Mouse (Mus musculus): ENCODE results near the gene Slc22a20. TPM values are rescaled to one million over a fixed set of nuclear protein-coding genes. Genes with fewer than 3 reads are reported as not detected.

Gene Slc22a20
- total RNA-seq, 1 experiment from 2014 or later, result not detected

GRCm38 (mm10) chr19:5923990-5924712 is 61.8 kb downstream of the Slc22a20 start:
- DNase-seq, result peak; percentile 92

- no peak for DNase-seq
Measured at GRCm38 (mm10) chr19:5922963-5923362, 63.0 kb downstream of the Slc22a20 start.

- no peak for DNase-seq
Measured at GRCm38 (mm10) chr19:5922119-5922942, 63.6 kb downstream of the Slc22a20 start.

- DNase-seq, result no peak
Measured at GRCm38 (mm10) chr19:5921715-5922114, 64.2 kb downstream of the Slc22a20 start.

Other genes with a start within 250 kb of the Slc22a20 start
- 275 and 334 TPM in 2 replicates for gene Ltbp3, start 245.2 kb downstream of the Slc22a20 start, total RNA-seq (2021)
- 104 and 120 TPM in 2 replicates for gene Scyl1, start 214.7 kb downstream of the Slc22a20 start, total RNA-seq (2021)
- gene Frmd8, start 110.9 kb downstream of the Slc22a20 start, total RNA-seq (2021), result 40.4 and 63.3 TPM in 2 replicates
- gene Slc25a45, start 108.3 kb downstream of the Slc22a20 start, total RNA-seq (2021), result 39.1 and 39.7 TPM in 2 replicates
- 1.3 and 2.0 TPM in 2 replicates for gene Tigd3, start 92.0 kb downstream of the Slc22a20 start, total RNA-seq (2021)
- gene Dpf2, start 73.1 kb downstream of the Slc22a20 start, total RNA-seq (2021), result 88.9 and 103 TPM in 2 replicates
- gene Cdc42ep2, start 61.3 kb downstream of the Slc22a20 start, total RNA-seq (2021), result 6.2 and 8.5 TPM in 2 replicates
- gene Pola2, start 21.9 kb downstream of the Slc22a20 start, total RNA-seq (2021), result 28.4 and 29.6 TPM in 2 replicates
- gene Capn1, start 29.8 kb upstream of the Slc22a20 start, total RNA-seq (2021), result 28.0 and 40.2 TPM in 2 replicates
- gene Syvn1, start 60.4 kb upstream of the Slc22a20 start, total RNA-seq (2021), result 59.7 and 65.6 TPM in 2 replicates
- 65.2 and 65.7 TPM in 2 replicates for gene Mrpl49, start 71.6 kb upstream of the Slc22a20 start, total RNA-seq (2021)
- gene Fau, start 71.7 kb upstream of the Slc22a20 start, total RNA-seq (2021), result 891 and 1,016 TPM in 2 replicates
- 34.6 TPM in 2 replicates for gene Znhit2, start 75.0 kb upstream of the Slc22a20 start, total RNA-seq (2021)
- 59.9 and 66.0 TPM in 2 replicates for gene Tm7sf2, start 82.2 kb upstream of the Slc22a20 start, total RNA-seq (2021)
- gene Vps51, start 91.1 kb upstream of the Slc22a20 start, total RNA-seq (2021), result 68.8 and 80.9 TPM in 2 replicates
- 0.85 TPM in 1 of 2 replicates, not detected in the other for gene Tmem262, start 93.9 kb upstream of the Slc22a20 start, total RNA-seq (2021)
- not detected in 2 replicates for gene Gm28374, start 96.1 kb upstream of the Slc22a20 start, total RNA-seq (2021)
- 41.9 and 43.0 TPM in 2 replicates for gene Zfpl1, start 98.8 kb upstream of the Slc22a20 start, total RNA-seq (2021)
- 3.0 and 4.1 TPM in 2 replicates for gene Cdca5, start 98.8 kb upstream of the Slc22a20 start, total RNA-seq (2021)
- not detected in 2 replicates for gene AC131692.1, start 108.3 kb upstream of the Slc22a20 start, total RNA-seq (2021)
- 0.24 and 0.38 TPM in 2 replicates for gene Naaladl1, start 119.6 kb upstream of the Slc22a20 start, total RNA-seq (2021)
- gene Sac3d1, start 132.5 kb upstream of the Slc22a20 start, total RNA-seq (2021), result 15.1 and 19.5 TPM in 2 replicates
- 23.5 and 26.9 TPM in 2 replicates for gene Snx15, start 142.2 kb upstream of the Slc22a20 start, total RNA-seq (2021)
- gene Batf2, start 154.8 kb upstream of the Slc22a20 start, total RNA-seq (2021), result 1.00 and 2.1 TPM in 2 replicates
- gene Arl2, start 155.4 kb upstream of the Slc22a20 start, total RNA-seq (2021), result 74.5 and 74.7 TPM in 2 replicates
- 0.76 and 2.9 TPM in 2 replicates for gene Majin, start 198.2 kb upstream of the Slc22a20 start, total RNA-seq (2021)
- gene Gpha2, start 240.2 kb upstream of the Slc22a20 start, total RNA-seq (2021), result 20.1 and 25.8 TPM in 2 replicates
- gene Ppp2r5b, start 249.7 kb upstream of the Slc22a20 start, total RNA-seq (2021), result 95.5 and 103 TPM in 2 replicates